Mouse (Mus musculus) spleen, embryonic (tissue): Measurements from ENCODE around the gene Eif4a2.
"Not testable (repeated sequence)": the region's sequence is repeated elsewhere in the genome, so short reads cannot be mapped to it uniquely, and the experiment has no call there.

Experiments
- CTCF ChIA-PET: fragments of 350-600 bp; sonication (Branson Sonifier 250); formaldehyde crosslinking; loops from one replicate; lab custom pipeline; 2022; lab: Charles Lee

The Eif4a2 gene

DNA sequence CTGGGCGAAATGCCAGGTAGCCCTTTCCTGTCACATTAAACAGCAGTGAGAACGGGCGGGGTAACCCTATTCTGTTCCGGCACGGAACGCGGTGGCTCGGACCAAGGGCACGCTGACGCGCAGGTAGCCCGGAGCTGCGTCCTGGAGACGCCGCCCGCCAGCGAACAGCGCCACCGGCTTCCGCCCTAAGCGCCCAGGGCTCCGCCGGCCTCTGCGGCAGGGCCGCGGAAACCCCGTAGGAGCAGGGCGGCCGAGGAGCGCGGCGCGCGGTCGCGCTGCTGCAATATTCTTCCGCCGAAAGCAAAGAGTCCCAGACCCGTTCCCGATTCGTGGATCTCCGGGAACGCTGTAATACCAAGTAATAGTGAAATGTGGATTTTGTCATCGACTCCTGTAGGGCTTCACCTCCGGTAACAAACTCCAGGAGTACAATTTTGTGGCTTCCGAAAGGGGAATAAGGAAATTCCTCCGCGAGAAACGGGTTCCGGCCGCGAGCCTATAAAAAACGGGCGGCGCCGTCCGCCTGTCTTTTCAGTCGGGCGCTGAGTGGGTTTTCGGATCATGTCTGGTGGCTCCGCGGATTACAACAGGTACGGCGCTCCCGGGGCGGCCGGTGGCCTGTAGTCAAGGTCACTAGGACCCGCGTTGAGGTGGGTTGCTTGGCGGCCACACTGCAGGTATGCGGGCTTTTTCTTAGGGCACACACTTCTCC lies at the start of gene Eif4a2:
TSS of gene Eif4a2 (plus strand) at position 214 of the 712 bp plus-strand sequence.
- CTCF ChIA-PET = no interaction called here

GRCm38 (mm10) chr16:23057668-23058447 lies 49.4 kb upstream of the Eif4a2 start, which contains the start of gene Kng1:
TSS of gene Kng1 (plus strand) at chr16:23057865.
- CTCF ChIA-PET = not testable (repeated sequence)

DNA sequence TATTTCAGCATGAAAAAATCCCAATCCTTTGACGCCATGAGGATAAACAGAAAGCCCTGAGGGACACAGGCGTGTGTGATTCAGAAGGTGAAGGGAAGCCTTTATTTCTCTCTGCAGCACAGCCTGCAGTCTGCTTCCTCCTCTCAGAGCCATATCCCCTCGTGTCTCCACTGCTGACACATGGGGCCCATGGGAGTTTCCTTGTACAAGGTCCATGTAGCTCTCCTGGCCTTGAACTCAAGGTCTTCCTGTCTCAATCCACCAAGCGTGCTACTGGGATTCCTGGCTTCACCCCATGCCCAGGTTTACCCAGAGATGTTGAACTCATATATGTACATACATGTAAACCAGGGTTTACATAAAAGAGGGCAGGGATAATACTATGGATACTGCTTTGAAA lies 47.6 kb upstream of the Eif4a2 start:
- CTCF ChIA-PET = not testable (repeated sequence)

- CTCF ChIA-PET = not testable (repeated sequence)
Observed at GRCm38 (mm10) chr16:23060781-23061325, 46.4 kb upstream of the Eif4a2 start.

- CTCF ChIA-PET = not testable (repeated sequence)
Observed at GRCm38 (mm10) chr16:23077516-23077915, 29.7 kb upstream of the Eif4a2 start.

DNA sequence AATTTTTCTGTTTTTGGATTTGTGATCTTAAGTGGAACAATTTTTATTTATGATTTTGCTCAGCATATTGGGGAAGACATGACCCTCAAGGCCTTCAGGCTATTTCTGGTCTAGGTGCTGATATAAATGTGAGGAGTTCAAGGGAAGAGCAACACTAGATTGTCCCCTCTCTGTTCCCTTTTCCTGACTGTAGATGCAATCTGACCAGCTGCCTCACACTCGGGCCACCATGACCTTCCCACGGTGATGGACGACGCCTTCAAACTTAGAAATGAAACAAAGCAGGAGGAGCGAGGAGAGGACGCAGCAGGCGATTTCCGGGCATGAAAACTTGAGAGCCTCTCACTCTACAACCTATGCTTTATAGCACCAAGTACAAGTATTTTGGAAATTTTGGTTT lies 20.1 kb upstream of the Eif4a2 start:
- CTCF ChIA-PET = interaction anchor here (0.7 to 1.1 kb wide), 2 partner anchors 9 to 41 kb away, joined by 3 to 4 read pairs; no protein-coding TSS in a partner anchor

DNA sequence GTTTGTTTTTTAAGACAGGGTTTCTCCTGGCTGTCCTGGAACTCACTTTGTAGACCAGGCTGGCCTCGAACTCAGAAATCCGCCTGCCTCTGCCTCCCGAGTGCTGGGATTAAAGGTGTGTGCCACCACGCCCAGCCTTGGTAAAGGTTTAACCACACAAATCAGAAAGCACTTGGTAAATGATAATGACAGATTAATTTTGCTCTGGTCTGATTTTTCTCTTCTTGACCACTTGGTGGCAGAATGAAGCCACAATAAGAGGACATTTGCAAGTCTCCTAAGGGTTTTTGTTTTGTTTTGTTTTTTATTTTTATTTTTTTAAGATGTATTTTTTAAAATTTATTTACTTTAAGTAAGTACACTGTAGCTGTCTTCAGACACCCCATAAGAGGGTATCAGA lies 19.5 kb upstream of the Eif4a2 start:
- CTCF ChIA-PET = not testable (repeated sequence)

GRCm38 (mm10) chr16:23088491-23088890 lies 18.8 kb upstream of the Eif4a2 start:
- CTCF ChIA-PET = interaction anchor here (0.5 kb wide), 1 partner anchor 13 kb away, joined by 3 read pairs; no protein-coding TSS in a partner anchor

GRCm38 (mm10) chr16:23091345-23091744 lies 15.9 kb upstream of the Eif4a2 start:
- CTCF ChIA-PET = not testable (repeated sequence)

- CTCF ChIA-PET = no interaction called here
Observed at GRCm38 (mm10) chr16:23093321-23093953, 13.8 kb upstream of the Eif4a2 start.

DNA sequence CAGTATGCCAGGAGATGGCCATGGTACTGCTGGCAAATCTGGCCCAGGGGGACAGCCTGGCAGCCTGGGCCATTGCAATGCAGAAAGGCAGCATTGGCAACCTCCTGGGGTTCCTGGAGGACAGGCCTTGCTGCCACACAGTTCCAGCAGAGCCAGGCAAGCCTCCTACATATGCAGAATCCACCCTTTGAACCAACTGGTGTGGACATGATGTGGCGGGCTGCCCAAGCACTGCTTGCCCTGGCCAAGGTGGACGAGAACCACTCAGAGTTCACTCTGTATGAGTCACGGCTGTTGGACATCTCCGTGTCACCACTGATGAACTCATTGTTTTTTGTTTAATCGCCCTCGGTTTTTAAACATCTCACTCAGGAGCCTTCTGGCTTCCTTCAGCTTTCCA lies 13.1 kb upstream of the Eif4a2 start:
- CTCF ChIA-PET = no interaction called here

DNA sequence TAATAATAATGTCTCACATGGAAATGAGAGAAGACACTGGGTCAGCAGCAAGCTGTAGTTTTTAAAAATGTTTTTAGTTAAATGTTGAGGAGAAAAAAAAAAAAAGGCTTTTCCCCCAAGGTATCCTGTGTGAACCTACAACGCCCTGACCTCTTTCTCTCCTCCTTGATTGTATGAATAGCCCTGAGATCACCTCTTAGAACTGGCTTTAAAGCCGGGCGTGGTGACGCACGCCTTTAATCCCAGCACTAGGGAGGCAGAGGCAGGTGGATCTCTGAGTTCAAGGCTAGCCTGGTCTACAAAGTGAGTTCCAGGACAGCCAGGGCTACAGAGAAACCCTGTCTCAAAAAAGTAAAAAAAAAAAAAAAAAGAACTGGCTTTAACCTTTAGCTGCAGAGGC lies 11.7 kb upstream of the Eif4a2 start:
- CTCF ChIA-PET = interaction anchor here (1.4 kb wide), 1 partner anchor 9 kb away, joined by 3 read pairs; no protein-coding TSS in a partner anchor

- CTCF ChIA-PET = interaction anchor here (1.4 kb wide), 1 partner anchor 10 kb away, joined by 3 read pairs; no protein-coding TSS in a partner anchor
Observed at GRCm38 (mm10) chr16:23096886-23097285, 10.4 kb upstream of the Eif4a2 start.

- CTCF ChIA-PET = not testable (repeated sequence)
Observed at GRCm38 (mm10) chr16:23097290-23098104, 9.7 kb upstream of the Eif4a2 start.

DNA sequence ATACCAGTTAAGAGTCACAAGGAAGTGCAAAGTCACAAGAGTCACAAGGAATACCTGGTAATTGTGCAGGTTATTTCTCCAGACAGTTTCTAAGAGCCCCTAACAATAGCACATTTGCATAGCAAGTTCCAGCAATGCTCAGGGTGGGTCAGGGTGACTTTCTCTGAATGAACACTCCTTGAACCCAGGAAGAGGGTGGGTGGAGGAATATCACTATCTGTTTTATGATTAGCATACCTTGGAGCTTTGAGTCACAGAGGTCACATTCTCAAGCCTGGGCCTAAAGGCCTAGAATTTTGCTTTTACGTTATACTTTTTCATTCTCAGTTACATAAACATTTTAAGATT lies 9.2 kb upstream of the Eif4a2 start:
- CTCF ChIA-PET = not testable (repeated sequence)

DNA sequence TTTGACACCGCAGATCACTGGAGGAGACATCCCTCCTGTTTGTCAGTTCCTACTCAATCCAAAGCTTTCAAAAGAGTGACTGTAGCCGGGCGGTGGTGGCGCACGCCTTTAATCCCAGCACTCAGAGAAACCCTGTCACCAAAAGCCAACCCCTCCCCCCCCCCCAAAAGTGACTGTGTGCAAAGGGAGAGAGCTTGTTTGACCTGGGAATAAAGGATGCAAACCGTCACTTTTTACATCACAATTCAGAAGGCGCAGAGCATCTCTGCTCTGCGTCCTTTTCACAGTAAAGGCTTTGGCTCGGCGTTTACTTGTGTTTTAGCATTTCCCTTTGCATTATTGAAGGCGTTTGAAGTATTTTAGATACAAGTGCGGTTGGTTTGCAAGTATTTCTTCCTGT lies 7.6 kb upstream of the Eif4a2 start:
- CTCF ChIA-PET = interaction anchor here (0.6 kb wide), 2 partner anchors 35 to 373 kb away, joined by 3 read pairs; no protein-coding TSS in a partner anchor

DNA sequence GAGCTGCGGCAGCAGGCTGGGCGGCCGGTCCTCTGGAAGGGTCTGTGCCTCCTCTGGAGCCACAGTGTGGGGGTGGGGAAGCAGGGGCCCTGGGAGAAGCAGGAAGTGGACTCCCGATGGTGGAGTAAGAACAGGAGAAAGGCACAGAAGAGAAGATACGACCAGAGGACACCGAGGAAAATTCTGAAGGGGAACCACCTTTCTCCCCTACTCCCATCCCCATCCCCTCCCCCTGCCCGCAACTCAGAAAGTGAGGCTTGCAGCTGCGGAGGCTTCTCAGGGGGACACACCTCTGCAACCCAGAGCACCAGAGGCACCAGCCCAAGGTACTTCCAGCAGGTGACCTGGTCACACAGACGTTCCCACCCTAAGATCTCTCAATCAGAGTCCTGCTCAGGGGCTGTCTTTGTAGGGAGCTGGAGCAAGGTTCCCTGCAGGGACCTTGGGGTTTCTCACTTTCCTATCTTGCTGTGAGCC lies 7.1 kb upstream of the Eif4a2 start:
- CTCF ChIA-PET = interaction anchor here (0.6 kb wide), 2 partner anchors 36 to 373 kb away, joined by 3 read pairs; no protein-coding TSS in a partner anchor

- CTCF ChIA-PET = interaction anchor here (0.6 kb wide), 1 partner anchor 240 kb away, joined by 4 read pairs; no protein-coding TSS in a partner anchor
Observed at GRCm38 (mm10) chr16:23100613-23101012, 6.6 kb upstream of the Eif4a2 start.

- CTCF ChIA-PET = interaction anchor here (0.7 to 1.0 kb wide), 2 partner anchors 13 to 244 kb away, joined by 4 to 6 read pairs; no protein-coding TSS in a partner anchor
Observed at GRCm38 (mm10) chr16:23102340-23103037, 4.8 kb upstream of the Eif4a2 start.
